Mouse (Mus musculus) ovary, postnatal 14 days (tissue): ENCODE measurements at regions not wholly inside any gene's neighbourhood (a gene's known extent, or its start where the extent isn't known, plus 50 kb on each side); places are given as distances from the start of the nearest gene placed in this dataset.

Experiments used
- DNase-seq: peaks from one replicate; pipeline ENCODE4 v3.0.0; 2022; ENCODE audit warnings: low spot score

DNA sequence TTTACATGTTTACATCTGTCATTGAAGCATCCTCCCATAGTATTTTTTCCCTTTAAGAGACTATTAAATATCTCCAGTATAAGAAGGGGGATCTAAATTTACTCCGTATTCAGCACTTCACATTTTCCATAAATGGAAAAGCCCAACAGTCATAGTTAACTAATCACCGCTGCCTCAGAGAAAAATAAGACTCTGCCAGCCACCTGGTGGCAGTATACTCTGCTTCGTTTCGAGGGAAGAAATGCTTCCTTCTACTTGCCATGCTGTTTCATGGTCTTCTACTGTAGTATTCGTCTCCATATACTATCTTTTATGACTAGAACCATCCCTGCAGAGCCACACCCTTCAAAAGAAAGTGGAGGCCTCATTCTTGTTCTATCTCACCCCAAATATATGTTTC is 52.0 kb upstream of the Tro start:
- DNase-seq, result peak; percentile 6
